Mouse (Mus musculus) neural tube, embryonic 14.5 days (tissue): ENCODE data around the gene Iqcn. TPM values are rescaled to one million over a fixed set of nuclear protein-coding genes. Genes with fewer than 3 reads are reported as not detected.

ENCODE experiments used
- ATAC-seq: fragments of 200-750 bp; cut with Nextera tagmentation; 2 replicates; pipeline ENCODE4 v1.8.0; 2017; ENCODE audit warnings: low read depth, mild to moderate bottlenecking, moderate TSS enrichment, moderate library complexity
- H3K27ac ChIP-seq: fragments of 300-500 bp; sonication (generic); 2 replicates; pipeline ENCODE4 v1.5.1; 2014; ENCODE audit warnings: low read depth, mild to moderate bottlenecking, control low read depth, low read length, moderate library complexity, mixed read lengths
- H3K27me3 ChIP-seq: fragments of 300-500 bp; sonication (generic); 2 replicates; pipeline ENCODE4 v1.6.1; 2014; ENCODE audit warnings: low read length; ENCODE audit not compliant: control insufficient read depth, insufficient read depth
- H3K36me3 ChIP-seq: fragments of 300-500 bp; sonication (generic); 2 replicates; pipeline ENCODE4 v1.6.1; 2014; ENCODE audit warnings: low read length, mixed read lengths; ENCODE audit not compliant: control insufficient read depth, insufficient read depth
- H3K4me1 ChIP-seq: fragments of 300-500 bp; sonication (generic); 2 replicates; pipeline ENCODE4 v1.6.1; 2014; ENCODE audit warnings: low read length; ENCODE audit not compliant: control insufficient read depth, insufficient read depth
- H3K4me2 ChIP-seq: fragments of 300-500 bp; sonication (generic); 2 replicates; pipeline ENCODE4 v1.6.1; 2014; ENCODE audit warnings: mild to moderate bottlenecking, low read depth, low read length, control low read depth
- H3K4me3 ChIP-seq: fragments of 300-500 bp; sonication (generic); 2 replicates; pipeline ENCODE4 v1.5.1; 2014; ENCODE audit warnings: low read depth, low read length, control low read depth, mixed read lengths
- H3K9ac ChIP-seq: fragments of 300-500 bp; sonication (generic); replicated peaks from 2 replicates; pipeline ENCODE4 v1.6.1; 2014; ENCODE audit warnings: low read depth, mild to moderate bottlenecking, control low read depth, low read length, mixed read lengths
- H3K9me3 ChIP-seq: fragments of 300-500 bp; sonication (generic); 2 replicates; pipeline ENCODE4 v1.6.1; 2016; ENCODE audit warnings: low read length; ENCODE audit not compliant: control insufficient read depth
- WGBS: fragments of 180-500 bp; shearing (Covaris S2); extraction: QIAGEN DNeasy Blood & Tissue Kit; methylation state at CpG from one replicate; pipeline ENCODE4 v1.1.7; 2014; 5-methylcytosine and 5-hydroxymethylcytosine counted together
- polyA plus RNA-seq: library from polyadenylated mRNA; unstranded; fragments of >200 nt; fragmentation: Nextera tagmentation; extraction: Ambion mirVana; gene quantifications from 2 replicates; pipeline ENCODE4 v1.2.1, GENCODE M21; 2014

The Iqcn gene
- polyA plus RNA-seq, 1 experiment from 2014 or later: not detected

GRCm38 (mm10) chr8:70682692-70683091 lies 20.6 kb upstream of the Iqcn start:
- Histone ChIP-seq H3K4me1 (peaks cover 5% of the 10 kb centered on the region; the same call in 1 of the 2 replicates), H3K36me3 (peaks cover 4% of the 10 kb centered on the region; the same call in 1 of the 2 replicates), H3K27me3 (no peaks in the 10 kb centered on the region), H3K9me3 (no peaks in the 10 kb centered on the region), H3K27ac (no peak overlapping the region), H3K4me3 (no peak overlapping the region), H3K4me2 (no peak overlapping the region), H3K9ac (no peak overlapping the region)
- WGBS: 62% methylated on average over 3 of the region's 3 CpGs
- ATAC-seq: no peak

GRCm38 (mm10) chr8:70684291-70684690 lies 19.0 kb upstream of the Iqcn start:
- 38% methylated on average over 7 of the region's 7 CpGs for WGBS
- Histone ChIP-seq H3K9me3 (no peaks in the 10 kb centered on the region), H3K4me2 (no peak overlapping the region), H3K4me1 (peaks cover 5% of the 10 kb centered on the region; the same call in 1 of the 2 replicates), H3K9ac (no peak overlapping the region), H3K27ac (0 out of 2 replicates have a peak overlapping the region, but pooled peaks have one; percentile 12), H3K36me3 (no peaks in the 10 kb centered on the region), H3K4me3 (no peak overlapping the region), H3K27me3 (no peaks in the 10 kb centered on the region)
- peak; percentile 61 for ATAC-seq

GRCm38 (mm10) chr8:70687576-70687975 lies 15.7 kb upstream of the Iqcn start:
- no peak overlapping the region for H3K9ac ChIP-seq
- no peak overlapping the region for H3K4me3 ChIP-seq
- no peak overlapping the region for H3K4me2 ChIP-seq
- no peak for ATAC-seq
- H3K4me1 ChIP-seq: peaks cover 17% of the 10 kb centered on the region; the same call in 1 of the 2 replicates
- no peak overlapping the region for H3K27ac ChIP-seq
- no peaks in the 10 kb centered on the region for H3K36me3 ChIP-seq
- no peaks in the 10 kb centered on the region for H3K27me3 ChIP-seq
- no peaks in the 10 kb centered on the region for H3K9me3 ChIP-seq
- 87% methylated on average over 8 of the region's 8 CpGs for WGBS

GRCm38 (mm10) chr8:70688136-70688535 lies 15.1 kb upstream of the Iqcn start:
- peaks cover 17% of the 10 kb centered on the region; the same call in 1 of the 2 replicates for H3K4me1 ChIP-seq
- H3K4me3 ChIP-seq: no peak overlapping the region
- no peaks in the 10 kb centered on the region for H3K9me3 ChIP-seq
- no peak for ATAC-seq
- H3K27me3 ChIP-seq: no peaks in the 10 kb centered on the region
- 93% methylated on average over 3 of the region's 3 CpGs for WGBS
- H3K9ac ChIP-seq: no peak overlapping the region
- no peak overlapping the region for H3K27ac ChIP-seq
- H3K36me3 ChIP-seq: no peaks in the 10 kb centered on the region
- no peak overlapping the region for H3K4me2 ChIP-seq

- no peaks in the 10 kb centered on the region for H3K36me3 ChIP-seq
- 71% methylated on average over 5 of the region's 5 CpGs for WGBS
- no peak overlapping the region for H3K9ac ChIP-seq
- no peak overlapping the region for H3K27ac ChIP-seq
- H3K4me3 ChIP-seq: no peak overlapping the region
- ATAC-seq: no peak
- no peaks in the 10 kb centered on the region for H3K9me3 ChIP-seq
- no peaks in the 10 kb centered on the region for H3K27me3 ChIP-seq
- H3K4me2 ChIP-seq: no peak overlapping the region
- H3K4me1 ChIP-seq: peaks cover 12% of the 10 kb centered on the region; the same call in 1 of the 2 replicates
Observed at GRCm38 (mm10) chr8:70689892-70690390, 13.3 kb upstream of the Iqcn start.

- ATAC-seq: no peak
- 45% methylated on average over 4 of the region's 4 CpGs for WGBS
Observed at GRCm38 (mm10) chr8:70691230-70691629, 12.0 kb upstream of the Iqcn start.

GRCm38 (mm10) chr8:70691727-70692231 lies 11.5 kb upstream of the Iqcn start:
- no peaks in the 10 kb centered on the region for H3K27me3 ChIP-seq
- peaks cover 24% of the 10 kb centered on the region for H3K4me1 ChIP-seq
- H3K27ac ChIP-seq: peak overlapping the region; percentile 4; the same call in 1 of the 2 replicates
- H3K4me2 ChIP-seq: peak overlapping the region; percentile 51
- peak overlapping the region; percentile 21 for H3K4me3 ChIP-seq
- H3K9me3 ChIP-seq: no peaks in the 10 kb centered on the region
- H3K36me3 ChIP-seq: no peaks in the 10 kb centered on the region
- WGBS: under 1% methylated on average over 17 of the region's 20 CpGs
- ATAC-seq: peak; percentile 35
- peak overlapping the region; percentile 51 for H3K9ac ChIP-seq

More at GRCm38 (mm10) chr8:70691230-70691629, 12.0 kb upstream of the Iqcn start:
- peak overlapping the region; percentile 22; the same call in 1 of the 2 replicates for H3K27ac ChIP-seq
- H3K4me3 ChIP-seq: peak overlapping the region; percentile 21; the same call in 1 of the 2 replicates
- H3K4me2 ChIP-seq: peak overlapping the region; percentile 51
- peaks cover 19% of the 10 kb centered on the region for H3K4me1 ChIP-seq
- no peaks in the 10 kb centered on the region for H3K36me3 ChIP-seq
- peak overlapping the region; percentile 51 for H3K9ac ChIP-seq
- no peaks in the 10 kb centered on the region for H3K9me3 ChIP-seq
- H3K27me3 ChIP-seq: no peaks in the 10 kb centered on the region

- H3K9ac ChIP-seq: no peak overlapping the region
- 76% methylated on average over 5 of the region's 5 CpGs for WGBS
Observed at GRCm38 (mm10) chr8:70693636-70694035, 9.6 kb upstream of the Iqcn start.

GRCm38 (mm10) chr8:70695318-70696018 lies 7.8 kb upstream of the Iqcn start:
- Histone ChIP-seq H3K9me3 (no peaks in the 10 kb centered on the region), H3K9ac (no peak overlapping the region), H3K27me3 (no peaks in the 10 kb centered on the region), H3K4me3 (no peak overlapping the region), H3K27ac (no peak overlapping the region), H3K36me3 (no peaks in the 10 kb centered on the region), H3K4me2 (no peak overlapping the region), H3K4me1 (peaks cover 35% of the 10 kb centered on the region)
- WGBS: 29% methylated on average over 32 of the region's 32 CpGs
- no peak for ATAC-seq

More at GRCm38 (mm10) chr8:70693636-70694035, 9.6 kb upstream of the Iqcn start:
- Histone ChIP-seq H3K4me2 (no peak overlapping the region), H3K4me3 (no peak overlapping the region), H3K4me1 (peaks cover 35% of the 10 kb centered on the region), H3K27me3 (no peaks in the 10 kb centered on the region), H3K27ac (no peak overlapping the region), H3K9me3 (no peaks in the 10 kb centered on the region), H3K36me3 (no peaks in the 10 kb centered on the region)
- no peak for ATAC-seq
